Mouse (Mus musculus) embryo, embryonic 10 days (tissue): ENCODE data around the gene Ceacam18.
"Not testable (repeated sequence)": the region's sequence is repeated elsewhere in the genome, so short reads cannot be mapped to it uniquely, and the experiment has no call there.

Experiments used
- DNase-seq: peaks from one replicate; pipeline ENCODE4 v3.0.0-alpha.2; 2015; ENCODE audit warnings: low spot score

Gene Ceacam18

GRCm38 (mm10) chr7:43634500-43634899 lies at the start of gene Ceacam18:
Gene Ceacam18 (plus strand): TSS chr7:43634707.
- DNase-seq = no peak

- DNase-seq = no peak
These were observed 49.7 kb upstream of the Ceacam18 start for GRCm38 (mm10) chr7:43584790-43585189.

GRCm38 (mm10) chr7:43601884-43602283 lies 32.6 kb upstream of the Ceacam18 start:
- DNase-seq = peak; percentile 12

DNA sequence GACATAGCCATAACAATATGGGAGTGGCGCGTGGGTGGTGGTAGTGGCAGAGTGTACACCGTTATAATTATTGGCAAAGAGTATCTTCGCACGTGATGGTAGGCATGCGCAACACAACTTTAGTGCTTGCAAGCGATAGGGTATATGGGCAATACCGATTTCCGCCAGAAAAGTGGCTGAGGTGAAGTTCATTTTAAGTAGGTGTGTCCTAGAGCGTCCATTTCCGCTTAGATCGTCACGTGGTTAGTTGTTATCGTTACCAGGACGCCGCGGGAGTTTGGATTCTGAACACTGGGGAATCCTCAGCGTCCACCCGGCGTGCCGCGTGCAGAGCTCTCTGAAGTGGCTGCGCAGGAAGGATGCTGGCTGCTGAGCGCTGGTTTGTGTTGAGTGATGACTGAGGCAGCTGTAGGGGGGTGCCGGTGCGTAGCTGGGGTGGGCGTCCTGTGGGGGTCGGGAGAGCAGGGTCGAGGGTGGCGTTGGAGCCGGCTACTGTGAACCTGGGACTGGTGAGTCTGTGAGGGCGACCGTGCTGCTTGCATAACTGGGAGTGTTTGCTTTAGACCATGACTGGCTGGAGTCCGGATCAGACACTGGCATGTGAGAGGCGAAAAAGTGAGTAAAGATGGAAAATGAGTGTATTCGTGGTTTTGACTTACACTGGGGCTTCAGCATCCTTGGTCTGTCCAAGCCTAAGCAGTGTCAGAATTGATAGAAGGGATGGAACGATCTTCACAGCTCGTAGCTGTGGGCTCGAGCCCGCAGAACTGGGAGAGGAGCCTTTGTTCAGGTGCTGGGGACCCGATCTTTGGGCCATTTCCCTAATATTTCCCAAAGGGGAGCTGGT lies 27.4 kb upstream of the Ceacam18 start, which contains the start of gene Zfp819:
Zfp819 (plus strand) TSS at position 274 of the 847 bp plus-strand sequence.
- peak; percentile 90 for DNase-seq

GRCm38 (mm10) chr7:43607743-43608287 lies 26.7 kb upstream of the Ceacam18 start:
- DNase-seq = no peak

- DNase-seq = no peak
These were observed 26.1 kb upstream of the Ceacam18 start for GRCm38 (mm10) chr7:43608316-43608824.

GRCm38 (mm10) chr7:43613816-43614551 lies 20.5 kb upstream of the Ceacam18 start:
- DNase-seq = no peak

- DNase-seq = no peak
These were observed 11.6 kb upstream of the Ceacam18 start for GRCm38 (mm10) chr7:43622927-43623326.

- peak; percentile 31 for DNase-seq
These were observed 10.7 kb upstream of the Ceacam18 start for GRCm38 (mm10) chr7:43623819-43624218.

DNA sequence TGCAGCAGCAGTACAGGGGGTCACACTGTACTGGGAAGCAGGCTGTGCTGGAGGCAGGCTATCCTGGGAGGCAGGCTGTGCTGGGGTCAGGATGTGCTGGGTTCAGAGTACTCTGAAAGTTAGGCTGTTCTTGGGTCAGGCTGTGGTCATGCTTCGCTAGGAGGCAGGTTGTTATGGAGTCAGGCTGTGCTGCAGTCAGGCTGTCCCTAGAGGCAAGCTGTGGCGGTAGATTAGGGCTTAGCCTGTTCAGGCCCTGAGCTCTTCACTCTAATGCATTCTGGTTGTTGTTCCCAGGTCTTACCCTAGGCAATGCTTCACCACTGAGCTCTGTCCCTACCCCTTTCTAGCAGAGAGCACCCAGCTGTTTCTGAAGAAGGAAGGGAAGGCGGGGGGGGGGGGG lies 9.4 kb upstream of the Ceacam18 start:
- DNase-seq = no peak

GRCm38 (mm10) chr7:43625794-43626422 lies 8.6 kb upstream of the Ceacam18 start:
- DNase-seq = no peak

DNA sequence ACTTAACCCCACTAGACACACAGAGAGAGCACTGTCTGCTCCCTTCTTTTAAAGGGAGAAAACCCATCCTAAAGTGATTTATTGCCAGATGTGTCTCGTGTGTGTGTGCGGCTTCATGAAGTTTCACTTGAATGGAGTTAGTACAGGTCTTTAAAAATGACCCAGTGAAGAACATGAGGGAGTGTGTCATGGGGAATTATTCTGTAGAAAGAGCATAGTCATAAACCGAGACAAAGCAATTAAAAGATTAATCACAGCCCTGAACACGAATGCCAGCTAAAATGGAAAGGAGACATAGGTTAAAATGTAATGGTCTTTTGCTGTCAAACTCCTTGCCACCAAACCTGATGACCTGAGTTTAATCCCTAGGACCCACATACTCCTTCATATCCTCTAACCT lies 567 bp upstream of the Ceacam18 start:
- DNase-seq = no peak

DNA sequence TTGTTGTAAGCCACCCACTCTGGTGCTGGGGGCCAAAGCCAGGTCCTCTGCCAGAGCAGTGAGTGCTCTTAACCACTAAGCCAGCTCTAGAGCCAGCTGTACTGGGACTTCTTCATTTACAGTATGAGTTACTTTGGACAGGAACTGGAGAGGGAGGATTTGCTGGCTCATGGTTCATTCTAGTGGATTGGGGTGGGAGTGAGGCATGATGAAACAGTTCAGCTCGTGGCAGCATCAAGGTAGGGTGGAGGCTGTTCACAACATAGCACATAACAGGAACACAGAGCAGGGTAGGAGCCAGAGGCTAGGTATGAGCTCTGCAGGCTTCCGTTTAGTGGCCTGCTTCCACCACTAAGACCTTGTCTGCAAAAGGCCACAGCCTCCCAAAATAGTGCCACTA lies 1.7 kb downstream of the Ceacam18 start:
- no peak for DNase-seq

DNA sequence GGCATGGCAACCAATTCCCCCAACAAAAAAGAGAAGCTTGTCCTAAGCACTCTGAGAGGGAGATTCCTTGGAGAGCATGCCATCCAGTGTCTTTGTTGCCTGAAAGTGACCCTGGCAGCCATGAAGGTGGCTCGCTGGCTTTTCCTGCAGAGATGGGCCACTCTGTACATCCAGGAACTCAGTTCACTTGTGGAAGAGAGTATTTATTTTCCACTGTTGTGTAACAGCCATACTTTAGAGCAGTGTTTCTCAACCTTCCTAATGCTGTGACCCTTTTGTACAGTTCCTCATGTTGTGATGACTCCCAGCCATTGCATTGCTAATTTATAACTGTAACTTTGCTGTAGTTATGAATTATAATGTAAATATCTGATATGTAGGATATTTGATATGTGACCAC lies 2.6 kb downstream of the Ceacam18 start:
- DNase-seq = no peak

- DNase-seq = no peak
These were observed 8.1 kb downstream of the Ceacam18 start for GRCm38 (mm10) chr7:43642587-43642986.

GRCm38 (mm10) chr7:43643046-43643652 lies 8.6 kb downstream of the Ceacam18 start:
- DNase-seq = no peak

- no peak for DNase-seq
These were observed 18.2 kb downstream of the Ceacam18 start for GRCm38 (mm10) chr7:43652683-43653082.

GRCm38 (mm10) chr7:43654519-43654918 lies 20.0 kb downstream of the Ceacam18 start:
- DNase-seq = no peak

- DNase-seq = no peak
These were observed 21.7 kb downstream of the Ceacam18 start for GRCm38 (mm10) chr7:43656232-43656631.

- DNase-seq = no peak
These were observed 25.5 kb downstream of the Ceacam18 start, which contains the start of gene Siglece for GRCm38 (mm10) chr7:43660002-43660401. Gene Siglece (minus strand): TSS chr7:43660161.

GRCm38 (mm10) chr7:43662804-43663203 lies 28.3 kb downstream of the Ceacam18 start:
- DNase-seq = no peak

- DNase-seq = not testable (repeated sequence)
These were observed 32.7 kb downstream of the Ceacam18 start for GRCm38 (mm10) chr7:43667221-43667620.
